ENCODE assay signal across 8 mouse cellular contexts in the genomic region with DNA sequence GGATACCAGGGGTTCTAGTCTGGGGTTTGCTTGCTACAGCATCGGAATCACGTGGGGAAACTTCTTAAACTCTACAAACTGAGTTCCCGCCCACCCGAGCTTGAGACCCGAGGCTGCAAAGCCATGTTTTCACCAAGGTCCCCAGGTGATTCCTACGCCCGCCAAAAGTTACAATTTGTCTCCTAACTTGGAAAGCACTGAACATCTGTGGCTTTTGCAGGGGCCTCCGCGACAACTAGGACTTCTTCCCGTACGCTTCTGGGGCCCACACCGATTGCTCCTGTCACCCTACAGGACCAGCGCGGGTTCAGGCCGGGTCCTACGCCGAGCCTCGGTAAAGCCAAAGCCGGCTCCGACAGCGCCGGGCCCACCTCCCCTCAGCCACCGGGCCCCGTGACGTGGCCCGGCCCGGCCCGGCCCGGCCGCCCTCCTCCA. TPM values are rescaled to one million over a fixed set of nuclear protein-coding genes. Genes with fewer than 3 reads are reported as not detected.
A peak's percentile ranks its signal among the peaks of the same experiment; 100 is the strongest.
DNase-seq lines count a peak whose midpoint lies in the region; ATAC-seq lines count a peak whose summit lies in the region.

No protein-coding gene starts in this region.

- H3K27me3 ChIP-seq in lung, embryonic 16.5 days (ENCODE audit: control insufficient read depth, insufficient read depth, low read depth, low read length): no peaks in the 10 kb centered on the region
- no peaks in the 10 kb centered on the region for H3K27me3 ChIP-seq in hindbrain, embryonic 13.5 days

- H3K4me2 ChIP-seq in lung, embryonic 16.5 days (ENCODE audit: low read depth, low read length): peak overlapping the region; percentile 62
- peak overlapping the region; percentile 76 for H3K4me2 ChIP-seq in hindbrain, embryonic 13.5 days

- DNase-seq in lung, postnatal 14 days: no peak
- DNase-seq in frontal cortex, postnatal 25 days (ENCODE audit: low spot score in 2 of 2): no peak
- no peak for DNase-seq in left cerebral cortex, postnatal 36 days (ENCODE audit: low spot score in 2 of 2)
- no peak for DNase-seq in spleen, adult 18-20 months

- peak overlapping the region; percentile 87 for H3K9ac ChIP-seq in lung, embryonic 16.5 days (ENCODE audit: low read length)
- H3K9ac ChIP-seq in hindbrain, embryonic 13.5 days: peak overlapping the region; percentile 90

- H3K36me3 ChIP-seq in lung, embryonic 16.5 days (ENCODE audit: control insufficient read depth, insufficient read depth, low read length): no peaks in the 10 kb centered on the region
- H3K36me3 ChIP-seq in hindbrain, embryonic 13.5 days: no peaks in the 10 kb centered on the region

- H3K27ac ChIP-seq in lung, embryonic 16.5 days (ENCODE audit: low read length): peak overlapping the region; percentile 89
- peak overlapping the region; percentile 28 for H3K27ac ChIP-seq in brown adipose tissue, adult 24 weeks (replicated peaks; ENCODE audit: low read depth, low read length)
- peak overlapping the region; percentile 95 for H3K27ac ChIP-seq in hindbrain, embryonic 13.5 days

- H3K4me1 ChIP-seq in lung, embryonic 16.5 days (replicated peaks; ENCODE audit: control insufficient read depth, insufficient read depth, low read length): peaks cover 9% of the 10 kb centered on the region
- H3K4me1 ChIP-seq in brown adipose tissue, adult 24 weeks (ENCODE audit: control insufficient read depth, insufficient read depth, insufficient read length, low read length): no peaks in the 10 kb centered on the region
- peaks cover 14% of the 10 kb centered on the region for H3K4me1 ChIP-seq in hindbrain, embryonic 13.5 days (replicated peaks)

- peak overlapping the region; percentile 72 for H3K4me3 ChIP-seq in lung, embryonic 16.5 days (ENCODE audit: low read length)
- H3K4me3 ChIP-seq in brown adipose tissue, adult 24 weeks (ENCODE audit: insufficient read depth, low read depth, low read length): peak overlapping the region; percentile 96
- H3K4me3 ChIP-seq in hindbrain, embryonic 13.5 days: peak overlapping the region; percentile 92

- intact Hi-C loops in left cerebral cortex, postnatal 36 days (cut with DNase I): loop anchor here (5.0 kb wide), 1 partner anchor 210 kb away; no protein-coding TSS in a partner anchor

- under 1% methylated on average over 30 of the region's 30 CpGs for whole genome bisulfite sequencing in lung, embryonic 16.5 days
- 1% methylated on average over 30 of the region's 30 CpGs for WGBS in hindbrain, embryonic 13.5 days

- no peak for ATAC-seq in lung, embryonic 16.5 days (ENCODE audit: low read depth)
- no peak; the same call in 1 of the 2 replicates for ATAC-seq in hindbrain, embryonic 13.5 days (ENCODE audit: low FRiP score)
- ATAC-seq in megakaryocyte progenitor cell, adult 5-6 weeks (replicated peaks; ENCODE audit: poor library complexity): peak; percentile 10

- no peaks in the 10 kb centered on the region for H3K9me3 ChIP-seq in lung, embryonic 16.5 days (ENCODE audit: control insufficient read depth, low read length)
- no peaks in the 10 kb centered on the region for H3K9me3 ChIP-seq in hindbrain, embryonic 13.5 days

RNA-seq across cellular contexts. Expression of gene Pdxdc1, which starts 0.5 kb away (rescaled TPM):
- polyA plus RNA-seq in lung, embryonic 16.5 days (2015; fragmentation: Nextera tagmentation; extraction: Ambion mirVana): 79.3 and 84.0 TPM in 2 replicates
- polyA plus RNA-seq in brown adipose tissue, adult 24 weeks (2012; ENCODE audit: insufficient read depth, insufficient read length, missing spikeins): 96.7 and 119 TPM in 2 replicates
- 67.3 and 74.7 TPM in 2 replicates for polyA plus RNA-seq in hindbrain, embryonic 13.5 days (2015; fragmentation: Nextera tagmentation; extraction: Ambion mirVana)
- 52.7 and 57.8 TPM in 2 replicates for total RNA-seq in megakaryocyte progenitor cell, adult 5-6 weeks (2015)
- total RNA-seq in megakaryocyte progenitor cell, adult 5-6 weeks (2017): 58.0 and 87.0 TPM in 2 replicates
- total RNA-seq in left cerebral cortex, postnatal 36 days (2021): 10 to 100 TPM; 72.7 to 81.6 TPM

RNA-seq across cellular contexts. Expression of gene Mpv17l, which starts 0.5 kb away (rescaled TPM):
- polyA plus RNA-seq in lung, embryonic 16.5 days (2015; fragmentation: Nextera tagmentation; extraction: Ambion mirVana): 11.2 and 12.5 TPM in 2 replicates
- 2.3 and 6.7 TPM in 2 replicates for polyA plus RNA-seq in brown adipose tissue, adult 24 weeks (2012; ENCODE audit: insufficient read depth, insufficient read length, missing spikeins)
- 16.0 and 17.0 TPM in 2 replicates for polyA plus RNA-seq in hindbrain, embryonic 13.5 days (2015; fragmentation: Nextera tagmentation; extraction: Ambion mirVana)
- 0.32 and 1.7 TPM in 2 replicates for total RNA-seq in megakaryocyte progenitor cell, adult 5-6 weeks (2015)
- total RNA-seq in megakaryocyte progenitor cell, adult 5-6 weeks (2017): 0.33 and 2.0 TPM in 2 replicates
- 10 to 100 TPM; 68.1 to 70.6 TPM for total RNA-seq in left cerebral cortex, postnatal 36 days (2021)

Comparison
In these comparisons a context has a peak if more than half of its experiments do, and no peak if none do; other contexts are left out.
1. H3K27ac ChIP-seq: peak in every context shown above with its lines; median percentile 95 in hindbrain, embryonic 13.5 days; 89 in lung, embryonic 16.5 days; 28 in brown adipose tissue, adult 24 weeks.